Mouse (Mus musculus): Measurements from ENCODE around the gene Tcea3. TPM values are rescaled to one million over a fixed set of nuclear protein-coding genes. Genes with fewer than 3 reads are reported as not detected.

Tcea3 gene
- polyA plus RNA-seq, 1 experiment, result 50.8 TPM

- Histone ChIP-seq H3K4me1 (ENCODE audit: control insufficient read depth, insufficient read depth, low read length) (peaks cover 4% of the 10 kb centered on the region; the same call in 1 of the 2 replicates), H3K4me3 (ENCODE audit: insufficient read depth, low read depth, low read length) (peak overlapping the region; percentile 60), H3K36me3 (ENCODE audit: control insufficient read depth, insufficient read depth, low read length) (peaks cover 5% of the 10 kb centered on the region), H3K27me3 (replicated peaks; ENCODE audit: control insufficient read depth, insufficient read depth, low read length) (no peaks in the 10 kb centered on the region), H3K27ac (ENCODE audit: insufficient read depth, low read depth, low read length) (peak overlapping the region; percentile 81)
- TF ChIP-seq CTCF (conservative IDR thresholded peaks at IDR 0.05; ENCODE audit: insufficient read depth, insufficient read length, low read depth, low read length), result no peak
- peak; percentile 19 for TF ChIP-seq POLR2A (IDR thresholded peaks at IDR 0.05; ENCODE audit: low read depth, low read length)
- under 1% methylated on average over 25 of the region's 25 CpGs for WGBS
- peak; percentile 98 for DNase-seq
Observed at GRCm38 (mm10) chr4:136285348-136285810, 37.9 kb downstream of the Tcea3 start.

DNA sequence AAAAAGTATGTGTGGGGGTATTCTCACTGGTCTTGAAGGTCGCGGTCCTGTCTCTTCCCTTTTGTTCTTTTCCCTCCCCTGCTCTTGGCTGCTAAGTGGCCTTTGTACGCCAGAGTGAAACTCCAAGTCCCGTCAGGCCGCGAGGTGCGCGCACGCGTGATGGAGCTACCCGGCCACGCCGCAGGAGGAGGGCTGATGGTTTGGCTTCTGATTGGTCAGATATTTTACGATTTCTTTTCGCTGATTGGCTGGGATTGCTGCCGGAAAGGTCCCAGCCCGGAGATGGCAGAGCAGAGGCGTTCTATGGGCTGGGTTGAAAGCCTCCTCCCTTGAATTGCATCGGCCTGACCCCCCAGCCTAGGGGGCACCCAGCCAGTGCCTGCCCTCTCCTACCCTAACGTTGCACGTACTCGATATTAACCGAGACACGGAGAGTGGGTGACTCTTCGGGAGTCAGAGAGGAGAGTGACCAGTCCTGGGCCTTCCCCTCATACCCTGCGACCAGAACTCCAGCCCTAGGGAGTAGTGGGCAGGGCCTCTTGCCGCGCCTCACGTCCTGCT is 38.4 kb downstream of the Tcea3 start:
- H3K27ac ChIP-seq (ENCODE audit: insufficient read depth, low read depth, low read length), result peak overlapping the region; percentile 81
- TF ChIP-seq CTCF (conservative IDR thresholded peaks at IDR 0.05; ENCODE audit: insufficient read depth, insufficient read length, low read depth, low read length) (no peak), POLR2A (IDR thresholded peaks at IDR 0.05; ENCODE audit: low read depth, low read length) (peak; percentile 32)
- peaks cover 4% of the 10 kb centered on the region; the same call in 1 of the 2 replicates for H3K4me1 ChIP-seq (ENCODE audit: control insufficient read depth, insufficient read depth, low read length)
- H3K4me3 ChIP-seq (ENCODE audit: insufficient read depth, low read depth, low read length), result peak overlapping the region; percentile 84
- H3K36me3 ChIP-seq (ENCODE audit: control insufficient read depth, insufficient read depth, low read length), result peaks cover 6% of the 10 kb centered on the region
- under 1% methylated on average over 29 of the region's 29 CpGs for WGBS
- no peaks in the 10 kb centered on the region for H3K27me3 ChIP-seq (replicated peaks; ENCODE audit: control insufficient read depth, insufficient read depth, low read length)
- peak; percentile 99 for DNase-seq

DNA sequence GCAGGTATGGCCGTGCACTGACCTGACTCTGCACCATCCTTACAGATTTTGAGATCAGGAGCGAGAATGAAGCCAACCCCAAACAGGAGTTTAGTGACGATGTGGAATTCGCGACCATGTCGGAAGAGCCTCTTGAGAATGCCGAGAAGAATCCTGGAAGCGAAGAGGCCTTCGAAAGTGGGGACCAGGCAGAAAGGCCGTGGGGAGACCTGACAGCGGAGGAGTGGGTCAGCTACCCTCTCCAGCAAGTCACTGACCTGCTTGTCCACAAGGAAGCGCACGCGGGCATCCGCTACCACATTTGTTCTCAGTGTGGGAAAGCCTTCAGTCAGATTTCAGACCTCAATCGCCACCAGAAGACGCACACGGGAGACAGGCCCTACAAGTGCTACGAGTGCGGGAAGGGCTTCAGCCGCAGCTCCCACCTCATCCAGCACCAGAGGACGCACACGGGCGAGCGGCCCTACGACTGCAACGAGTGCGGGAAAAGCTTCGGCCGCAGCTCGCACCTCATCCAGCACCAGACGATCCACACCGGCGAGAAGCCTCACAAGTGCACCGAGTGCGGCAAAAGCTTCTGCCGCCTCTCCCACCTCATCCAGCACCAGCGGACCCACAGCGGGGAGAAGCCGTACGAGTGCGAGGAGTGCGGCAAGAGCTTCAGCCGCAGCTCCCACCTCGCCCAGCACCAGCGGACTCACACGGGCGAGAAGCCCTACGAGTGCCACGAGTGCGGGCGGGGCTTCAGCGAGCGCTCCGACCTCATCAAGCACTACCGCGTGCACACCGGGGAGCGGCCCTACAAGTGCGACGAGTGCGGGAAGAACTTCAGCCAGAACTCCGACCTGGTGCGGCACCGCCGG is 42.6 kb downstream of the Tcea3 start:
- H3K27ac ChIP-seq (ENCODE audit: insufficient read depth, low read depth, low read length), result no peak overlapping the region
- TF ChIP-seq POLR2A (IDR thresholded peaks at IDR 0.05; ENCODE audit: low read depth, low read length), result no peak
- TF ChIP-seq CTCF (conservative IDR thresholded peaks at IDR 0.05; ENCODE audit: insufficient read depth, insufficient read length, low read depth, low read length), result no peak
- H3K4me1 ChIP-seq (ENCODE audit: control insufficient read depth, insufficient read depth, low read length), result peaks cover under 1% of the 10 kb centered on the region; the same call in 1 of the 2 replicates
- no peak overlapping the region for H3K4me3 ChIP-seq (ENCODE audit: insufficient read depth, low read depth, low read length)
- no peak for DNase-seq
- H3K27me3 ChIP-seq (replicated peaks; ENCODE audit: control insufficient read depth, insufficient read depth, low read length), result no peaks in the 10 kb centered on the region
- H3K36me3 ChIP-seq (ENCODE audit: control insufficient read depth, insufficient read depth, low read length), result peaks cover 13% of the 10 kb centered on the region
- WGBS, result 81% methylated on average over 66 of the region's 66 CpGs

GRCm38 (mm10) chr4:136290781-136291595 is 43.5 kb downstream of the Tcea3 start:
- H3K36me3 ChIP-seq (ENCODE audit: control insufficient read depth, insufficient read depth, low read length), result peaks cover 13% of the 10 kb centered on the region
- no peak overlapping the region for H3K27ac ChIP-seq (ENCODE audit: insufficient read depth, low read depth, low read length)
- DNase-seq, result no peak
- no peak overlapping the region for H3K4me3 ChIP-seq (ENCODE audit: insufficient read depth, low read depth, low read length)
- H3K27me3 ChIP-seq (replicated peaks; ENCODE audit: control insufficient read depth, insufficient read depth, low read length), result no peaks in the 10 kb centered on the region
- WGBS, result 81% methylated on average over 39 of the region's 39 CpGs
- peaks cover 4% of the 10 kb centered on the region; the same call in 1 of the 2 replicates for H3K4me1 ChIP-seq (ENCODE audit: control insufficient read depth, insufficient read depth, low read length)
- no peak for TF ChIP-seq CTCF (conservative IDR thresholded peaks at IDR 0.05; ENCODE audit: insufficient read depth, insufficient read length, low read depth, low read length)

GRCm38 (mm10) chr4:136291692-136292091 is 44.2 kb downstream of the Tcea3 start:
- Histone ChIP-seq H3K36me3 (ENCODE audit: control insufficient read depth, insufficient read depth, low read length) (peaks cover 13% of the 10 kb centered on the region), H3K27ac (ENCODE audit: insufficient read depth, low read depth, low read length) (no peak overlapping the region), H3K4me3 (ENCODE audit: insufficient read depth, low read depth, low read length) (no peak overlapping the region), H3K4me1 (ENCODE audit: control insufficient read depth, insufficient read depth, low read length) (peaks cover 4% of the 10 kb centered on the region; the same call in 1 of the 2 replicates), H3K27me3 (replicated peaks; ENCODE audit: control insufficient read depth, insufficient read depth, low read length) (no peaks in the 10 kb centered on the region)
- 90% methylated on average over 6 of the region's 6 CpGs for WGBS
- TF ChIP-seq CTCF (conservative IDR thresholded peaks at IDR 0.05; ENCODE audit: insufficient read depth, insufficient read length, low read depth, low read length) (no peak), POLR2A (IDR thresholded peaks at IDR 0.05; ENCODE audit: low read depth, low read length) (no peak)
- no peak for DNase-seq

DNA sequence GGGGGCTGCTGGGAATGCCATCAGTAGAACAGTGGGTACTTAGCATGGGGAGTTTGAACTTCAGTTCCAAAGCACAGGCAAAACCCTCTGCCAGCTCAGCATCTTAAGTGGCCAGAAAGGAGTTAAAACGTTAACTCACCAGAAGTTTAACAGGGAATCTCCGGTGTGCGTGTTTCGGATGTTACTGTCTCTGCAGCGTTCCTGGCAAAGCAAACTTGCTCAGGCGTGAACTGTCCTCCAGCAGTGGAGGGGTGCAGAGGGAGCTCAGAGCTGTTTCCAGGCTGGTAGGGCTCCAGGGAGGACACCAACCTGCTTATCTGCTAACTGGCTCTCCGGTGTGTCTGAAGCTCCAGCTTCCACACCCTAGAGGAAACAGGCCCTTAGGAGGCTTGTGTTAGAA is 48.4 kb downstream of the Tcea3 start:
- WGBS, result 46% methylated on average over 7 of the region's 7 CpGs
- Histone ChIP-seq H3K27ac (ENCODE audit: insufficient read depth, low read depth, low read length) (0 out of 2 replicates have a peak overlapping the region, but pooled peaks have one; percentile 24), H3K27me3 (replicated peaks; ENCODE audit: control insufficient read depth, insufficient read depth, low read length) (no peaks in the 10 kb centered on the region), H3K4me1 (ENCODE audit: control insufficient read depth, insufficient read depth, low read length) (peaks cover 4% of the 10 kb centered on the region; the same call in 1 of the 2 replicates), H3K4me3 (ENCODE audit: insufficient read depth, low read depth, low read length) (no peak overlapping the region), H3K36me3 (ENCODE audit: control insufficient read depth, insufficient read depth, low read length) (peaks cover 7% of the 10 kb centered on the region)
- peak; percentile 88 for DNase-seq
- TF ChIP-seq POLR2A (IDR thresholded peaks at IDR 0.05; ENCODE audit: low read depth, low read length) (no peak), CTCF (conservative IDR thresholded peaks at IDR 0.05; ENCODE audit: insufficient read depth, insufficient read length, low read depth, low read length) (no peak)

All from kidney, adult 2 months (tissue).